Comparison of ENCODE assay signal across 25 mouse cellular contexts in the genomic region with DNA sequence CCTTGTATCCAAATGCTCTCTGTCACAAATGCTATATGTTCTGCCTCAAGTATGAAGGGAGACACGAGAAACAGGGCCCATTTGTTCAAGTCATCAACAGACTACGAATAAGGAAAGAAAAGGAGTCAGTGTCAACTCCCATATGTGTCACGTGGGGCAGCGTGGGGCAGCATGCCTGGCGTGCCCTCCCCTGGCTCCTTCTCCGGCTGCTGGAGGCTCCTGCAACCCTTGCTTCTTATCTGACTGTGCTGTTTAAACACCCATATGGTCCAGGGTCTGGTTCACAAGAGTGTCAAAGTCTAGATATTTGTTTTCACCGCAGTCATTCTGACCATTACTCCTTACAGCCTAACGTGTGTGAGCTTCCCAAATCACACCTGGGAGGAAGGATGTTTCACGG. TPM values are rescaled to one million over a fixed set of nuclear protein-coding genes. Genes with fewer than 3 reads are reported as not detected.
DNase-seq lines count a peak whose midpoint lies in the region; ATAC-seq and TF ChIP-seq lines count a peak whose summit lies in the region.
"Had no signal": no experiment of that assay in that cellular context is flagged by ENCODE, and none has a peak within 500 bp of the region (broad histone marks: within the 10 kb centered on the region; RNA-seq: fewer than 3 reads in every experiment).

No protein-coding gene starts in this region.

- peaks cover 15% of the 10 kb centered on the region for H3K36me3 ChIP-seq in megakaryocyte, embryonic 14.5 days (replicated peaks; ENCODE audit: low read length)
- no peaks in the 10 kb centered on the region for H3K36me3 ChIP-seq in intestine, postnatal 0 days (ENCODE audit: control insufficient read depth, insufficient read depth)
- H3K36me3 ChIP-seq in stomach, embryonic 15.5 days, result no peaks in the 10 kb centered on the region
- H3K36me3 ChIP-seq: heart, embryonic 15.5 days had no signal

- no peak overlapping the region for H3K9ac ChIP-seq in intestine, postnatal 0 days (ENCODE audit: low read depth, low read length)
- H3K9ac ChIP-seq in stomach, embryonic 15.5 days, result no peak overlapping the region
- H3K9ac ChIP-seq: forebrain, embryonic 13.5 days; heart, embryonic 12.5 days; heart, embryonic 15.5 days; hindbrain, embryonic 13.5 days had no signal

- peaks cover 36% of the 10 kb centered on the region for H3K4me1 ChIP-seq in megakaryocyte, embryonic 14.5 days
- no peaks in the 10 kb centered on the region for H3K4me1 ChIP-seq in intestine, postnatal 0 days (replicated peaks; ENCODE audit: control insufficient read depth, insufficient read depth, low read length)
- peaks cover 8% of the 10 kb centered on the region; the same call in 1 of the 2 replicates for H3K4me1 ChIP-seq in stomach, embryonic 15.5 days

- H3K27ac ChIP-seq in intestine, postnatal 0 days (ENCODE audit: low read depth, low read length), result no peak overlapping the region
- H3K27ac ChIP-seq in stomach, embryonic 15.5 days, result no peak overlapping the region
- H3K27ac ChIP-seq: forebrain, embryonic 10.5 days; forebrain, embryonic 13.5 days; heart, embryonic 15.5 days; hindbrain, embryonic 10.5 days; hindbrain, embryonic 13.5 days had no signal

- no peak for ATAC-seq in megakaryocyte, adult 5-6 weeks (ENCODE audit: poor library complexity, severe bottlenecking)
- 0 out of 2 replicates have a peak, but pooled peaks have one; percentile 5 for ATAC-seq in intestine, postnatal 0 days
- peak; percentile 54 for ATAC-seq in stomach, embryonic 15.5 days (ENCODE audit: insufficient read depth, low FRiP score, low read depth)
- ATAC-seq: CD4-positive, CD25-positive, alpha-beta regulatory T cell, adult 4 months; forebrain, embryonic 13.5 days; forebrain, embryonic 16.5 days; hindbrain, embryonic 16.5 days had no signal

- WGBS in intestine, postnatal 0 days, result 40% methylated on average over 9 of the region's 9 CpGs
- WGBS in stomach, embryonic 15.5 days, result 61% methylated on average over 9 of the region's 9 CpGs

- TF ChIP-seq CTCF in intestine, postnatal 0 days (IDR thresholded peaks at IDR 0.05; ENCODE audit: low read depth), result no peak

- peaks cover 11% of the 10 kb centered on the region for H3K9me3 ChIP-seq in megakaryocyte, embryonic 14.5 days
- H3K9me3 ChIP-seq in intestine, postnatal 0 days (ENCODE audit: control insufficient read depth), result no peaks in the 10 kb centered on the region
- no peaks in the 10 kb centered on the region for H3K9me3 ChIP-seq in stomach, embryonic 15.5 days
- H3K9me3 ChIP-seq: forebrain, embryonic 13.5 days; heart, embryonic 15.5 days; hindbrain, embryonic 10.5 days; hindbrain, embryonic 13.5 days had no signal

- H3K4me2 ChIP-seq in intestine, postnatal 0 days (replicated peaks; ENCODE audit: low read depth), result no peak overlapping the region
- H3K4me2 ChIP-seq in stomach, embryonic 15.5 days, result no peak overlapping the region
- H3K4me2 ChIP-seq: forebrain, embryonic 13.5 days; heart, embryonic 12.5 days; heart, embryonic 15.5 days; hindbrain, embryonic 13.5 days had no signal

- H3K27me3 ChIP-seq in megakaryocyte, embryonic 14.5 days (replicated peaks), result peaks cover 10% of the 10 kb centered on the region
- H3K27me3 ChIP-seq in intestine, postnatal 0 days (replicated peaks; ENCODE audit: control insufficient read depth, insufficient read depth, low read length), result no peaks in the 10 kb centered on the region
- no peaks in the 10 kb centered on the region for H3K27me3 ChIP-seq in stomach, embryonic 15.5 days (replicated peaks)
- H3K27me3 ChIP-seq: heart, embryonic 12.5 days; heart, embryonic 15.5 days had no signal

- H3K4me3 ChIP-seq in megakaryocyte, embryonic 14.5 days (replicated peaks), result peak overlapping the region; percentile 14
- no peak overlapping the region for H3K4me3 ChIP-seq in intestine, postnatal 0 days (ENCODE audit: low read depth, low read length)
- no peak overlapping the region for H3K4me3 ChIP-seq in stomach, embryonic 15.5 days (replicated peaks)
- H3K4me3 ChIP-seq: forebrain, embryonic 10.5 days; forebrain, embryonic 13.5 days; heart, embryonic 12.5 days; heart, embryonic 15.5 days; hindbrain, embryonic 10.5 days; hindbrain, embryonic 13.5 days had no signal

- no peak for DNase-seq in adrenal gland, postnatal 4 days (ENCODE audit: low spot score in 2 of 2)
- no peak for DNase-seq in adipocyte (ENCODE audit: low spot score)
- DNase-seq in urinary bladder, postnatal 36 days (ENCODE audit: low spot score in 2 of 2), result no peak
- DNase-seq: adrenal gland, adult 8-10 months; adrenal gland, postnatal 25 days; cerebellum, adult 18-20 months; cerebellum, adult 9-10 months; gastrocnemius, postnatal 10 days; gastrocnemius, postnatal 36 days; heart, postnatal 10 days; heart, postnatal 36 days had no signal

RNA-seq across cellular contexts. Expression of a gene that starts 25.5 kb away (rescaled TPM):
- polyA plus RNA-seq in megakaryocyte, embryonic 14.5 days (2012; ENCODE audit: insufficient read depth, low replicate concordance), result 1.6 and 1.8 TPM in 2 replicates
- 22.8 and 25.3 TPM in 2 replicates for total RNA-seq in megakaryocyte, adult 5-6 weeks (2015)
- total RNA-seq in megakaryocyte, adult 5-6 weeks (2017), result 14.8 and 21.9 TPM in 2 replicates
- 2.8 and 3.6 TPM in 2 replicates for polyA plus RNA-seq in intestine, postnatal 0 days (2015; fragmentation: Nextera tagmentation; extraction: Ambion mirVana)
- 9.1 and 11.2 TPM in 2 replicates for polyA plus RNA-seq in stomach, embryonic 15.5 days (2015; fragmentation: Nextera tagmentation; extraction: Ambion mirVana)
- 10 to 100 TPM; 20.6 to 23.1 TPM for total RNA-seq in adrenal gland, postnatal 4 days (2021)

RNA-seq across cellular contexts. Expression of a gene that starts 40.4 kb away (rescaled TPM):
- polyA plus RNA-seq in megakaryocyte, embryonic 14.5 days (2012; ENCODE audit: insufficient read depth, low replicate concordance), result not detected in 2 replicates
- total RNA-seq in megakaryocyte, adult 5-6 weeks (2015), result 0.23 TPM in 1 of 2 replicates, not detected in the other
- not detected in 2 replicates for total RNA-seq in megakaryocyte, adult 5-6 weeks (2017)
- polyA plus RNA-seq in intestine, postnatal 0 days (2015; fragmentation: Nextera tagmentation; extraction: Ambion mirVana), result 2.7 and 3.1 TPM in 2 replicates
- 7.6 and 7.9 TPM in 2 replicates for polyA plus RNA-seq in stomach, embryonic 15.5 days (2015; fragmentation: Nextera tagmentation; extraction: Ambion mirVana)
- 1 to 10 TPM; 5.5 to 6.2 TPM for total RNA-seq in adrenal gland, postnatal 4 days (2021)
- total RNA-seq: granulocyte monocyte progenitor cell, adult 5-6 weeks had no signal
